ENCODE assay signal across 27 mouse cellular contexts in genomic region chr4:63886156-63886555, GRCm38 (mm10). TPM values are rescaled to one million over a fixed set of nuclear protein-coding genes. Genes with fewer than 3 reads are reported as not detected.
DNase-seq lines count a peak whose midpoint lies in the region; ATAC-seq lines count a peak whose summit lies in the region.
"Had no signal": no experiment of that assay in that cellular context is flagged by ENCODE, and none has a peak within 500 bp of the region (broad histone marks: within the 10 kb centered on the region; RNA-seq: fewer than 3 reads in every experiment).

No protein-coding gene starts in this region.

- DNase-seq in heart, adult 11 months = peak; percentile 7
- DNase-seq in heart, embryonic 10.5 days (ENCODE audit: low spot score) = no peak
- DNase-seq in cerebellum, postnatal 10 days = no peak
- DNase-seq in c-Kit-positive CD71-positive TER-119-positive erythroid progenitor cells, embryonic 14.5 days (ENCODE audit: low spot score) = no peak
- DNase-seq in layer of hippocampus, adult 18-20 months (ENCODE audit: low spot score in 2 of 2) = no peak
- DNase-seq: adrenal gland, postnatal 14 days; B cell, adult 2 months; cerebellum, adult 18-20 months; cerebellum, adult 9-10 months; cerebellum, postnatal 36 days; gastrocnemius, postnatal 10 days; gastrocnemius, postnatal 36 days; heart, postnatal 10 days; heart, postnatal 36 days had no signal

- WGBS in heart, embryonic 10.5 days = 32% methylated on average over 2 of the region's 2 CpGs

- no peaks in the 10 kb centered on the region for H3K9me3 ChIP-seq in heart, embryonic 10.5 days
- H3K9me3 ChIP-seq: forebrain, embryonic 10.5 days; forebrain, embryonic 13.5 days; heart, embryonic 15.5 days had no signal

- no peak overlapping the region for H3K4me3 ChIP-seq in heart, embryonic 10.5 days
- H3K4me3 ChIP-seq: forebrain, embryonic 10.5 days; forebrain, embryonic 13.5 days; heart, embryonic 12.5 days; heart, embryonic 15.5 days had no signal

- peak; percentile 85 for ATAC-seq in common myeloid progenitor, adult 5-6 weeks (replicated peaks; ENCODE audit: low read depth, poor library complexity, severe bottlenecking)
- peak; percentile 20 for ATAC-seq in megakaryocyte progenitor cell, adult 5-6 weeks (replicated peaks; ENCODE audit: poor library complexity)
- ATAC-seq: forebrain, embryonic 13.5 days; forebrain, embryonic 16.5 days; hindbrain, postnatal 0 days; intestine, postnatal 0 days had no signal

- H3K27me3 ChIP-seq in heart, embryonic 10.5 days (ENCODE audit: insufficient read depth, poor library complexity, severe bottlenecking) = peaks cover 57% of the 10 kb centered on the region
- H3K27me3 ChIP-seq: forebrain, embryonic 13.5 days had no signal

- H3K36me3 ChIP-seq in heart, embryonic 10.5 days = no peaks in the 10 kb centered on the region
- H3K36me3 ChIP-seq: forebrain, embryonic 10.5 days; heart, embryonic 12.5 days; heart, embryonic 15.5 days had no signal

- H3K27ac ChIP-seq in heart, embryonic 10.5 days = no peak overlapping the region
- H3K27ac ChIP-seq: forebrain, embryonic 10.5 days; forebrain, embryonic 13.5 days; heart, embryonic 15.5 days; hindbrain, embryonic 14.5 days; hindbrain, postnatal 0 days had no signal

- H3K4me1 ChIP-seq in heart, embryonic 10.5 days = no peaks in the 10 kb centered on the region
- H3K4me1 ChIP-seq: forebrain, embryonic 10.5 days; forebrain, embryonic 13.5 days; heart, embryonic 15.5 days had no signal

RNA-seq across cellular contexts. Expression of gene Tnfsf8, which starts 25.0 kb away (rescaled TPM):
- polyA plus RNA-seq in heart, embryonic 10.5 days (2016; fragmentation: Nextera tagmentation; extraction: Ambion mirVana) = not detected in 2 replicates
- 1.1 and 2.3 TPM in 2 replicates for total RNA-seq in common myeloid progenitor, adult 5-6 weeks (2017)
- 0.81 and 1.3 TPM in 2 replicates for total RNA-seq in megakaryocyte progenitor cell, adult 5-6 weeks (2015)
- total RNA-seq in megakaryocyte progenitor cell, adult 5-6 weeks (2017) = 0.58 and 1.2 TPM in 2 replicates
- total RNA-seq in layer of hippocampus, adult 18-20 months (2021) = not detected
- total RNA-seq: adrenal gland, postnatal 14 days; gastrocnemius, adult 18-20 months; gastrocnemius, postnatal 36 days; heart, postnatal 10 days; heart, postnatal 36 days; hindbrain, postnatal 0 days had no signal
- polyA plus RNA-seq: embryonic facial prominence, embryonic 11.5 days; forebrain, embryonic 10.5 days; forebrain, embryonic 13.5 days; heart, embryonic 12.5 days; hindbrain, embryonic 11.5 days; hindbrain, embryonic 14.5 days had no signal
